Mouse (Mus musculus) cerebellum, adult 11-12 months (tissue): ENCODE measurements around the gene Tigd4.

ENCODE experiments used
- DNase-seq: peaks from one replicate; pipeline ENCODE4 v3.0.0; 2022

Gene Tigd4

GRCm38 (mm10) chr3:84615050-84615855, 21.9 kb downstream of the Tigd4 start:
- peak; percentile 3 for DNase-seq

- no peak for DNase-seq
Observed at GRCm38 (mm10) chr3:84615856-84616225, 22.5 kb downstream of the Tigd4 start.

- no peak for DNase-seq
Observed at GRCm38 (mm10) chr3:84618627-84619026, 25.3 kb downstream of the Tigd4 start.

GRCm38 (mm10) chr3:84619056-84619455, 25.7 kb downstream of the Tigd4 start:
- DNase-seq: no peak

- DNase-seq: no peak
Observed at GRCm38 (mm10) chr3:84619725-84620124, 26.4 kb downstream of the Tigd4 start.

GRCm38 (mm10) chr3:84622026-84622425, 28.7 kb downstream of the Tigd4 start:
- no peak for DNase-seq

GRCm38 (mm10) chr3:84631586-84631985, 38.2 kb downstream of the Tigd4 start:
- no peak for DNase-seq

GRCm38 (mm10) chr3:84637095-84637494, 43.7 kb downstream of the Tigd4 start:
- DNase-seq: no peak

GRCm38 (mm10) chr3:84637890-84638578, 44.7 kb downstream of the Tigd4 start:
- DNase-seq: no peak

GRCm38 (mm10) chr3:84638858-84639257, 45.5 kb downstream of the Tigd4 start:
- no peak for DNase-seq

GRCm38 (mm10) chr3:84639767-84640500, 46.6 kb downstream of the Tigd4 start:
- no peak for DNase-seq

- DNase-seq: no peak
Observed at GRCm38 (mm10) chr3:84640536-84640935, 47.2 kb downstream of the Tigd4 start.

GRCm38 (mm10) chr3:84641391-84641790, 48.0 kb downstream of the Tigd4 start:
- DNase-seq: no peak

GRCm38 (mm10) chr3:84642942-84643341, 49.6 kb downstream of the Tigd4 start:
- no peak for DNase-seq

GRCm38 (mm10) chr3:84645156-84646006, 52.0 kb downstream of the Tigd4 start:
- DNase-seq: no peak

- no peak for DNase-seq
Observed at GRCm38 (mm10) chr3:84646007-84646290, 52.6 kb downstream of the Tigd4 start.

GRCm38 (mm10) chr3:84646331-84646845, 53.0 kb downstream of the Tigd4 start:
- DNase-seq: no peak
